Mouse (Mus musculus) thymus, adult 2 months (tissue): Measurements from ENCODE around the gene G530012D18Rik.
"Not testable (repeated sequence)": the region's sequence is repeated elsewhere in the genome, so short reads cannot be mapped to it uniquely, and the experiment has no call there.

Source experiments
- CTCF ChIP-seq: fragments of 200-500 bp; IDR thresholded peaks from 2 replicates; pipeline ENCODE4 v1.5.1; 2012; ENCODE audit warnings: mild to moderate bottlenecking, control low read depth, low read length, moderate library complexity, borderline replicate concordance; ENCODE audit not compliant: control insufficient read depth, poor library complexity, insufficient read depth; ENCODE audit errors: extremely low read depth
- POLR2A ChIP-seq: fragments of 200-500 bp; IDR thresholded peaks from 2 replicates; pipeline ENCODE4 v1.6.1; 2012; ENCODE audit warnings: mild to moderate bottlenecking, low read length, control low read depth, moderate library complexity; ENCODE audit not compliant: control insufficient read depth, poor library complexity, insufficient read depth; ENCODE audit errors: extremely low read depth

GRCm38 (mm10) chr1:85618689-85619088, 43.2 kb downstream of the G530012D18Rik start:
- TF ChIP-seq CTCF, POLR2A: not testable (repeated sequence)
